Mouse (Mus musculus): ENCODE measurements around the gene Galns. TPM values are rescaled to one million over a fixed set of nuclear protein-coding genes. Genes with fewer than 3 reads are reported as not detected.
"Not testable (repeated sequence)": the region's sequence is repeated elsewhere in the genome, so short reads cannot be mapped to it uniquely, and the experiment has no call there.

The Galns gene
- polyA plus RNA-seq, 1 experiment from 2014 or later: 7.1 TPM

DNA sequence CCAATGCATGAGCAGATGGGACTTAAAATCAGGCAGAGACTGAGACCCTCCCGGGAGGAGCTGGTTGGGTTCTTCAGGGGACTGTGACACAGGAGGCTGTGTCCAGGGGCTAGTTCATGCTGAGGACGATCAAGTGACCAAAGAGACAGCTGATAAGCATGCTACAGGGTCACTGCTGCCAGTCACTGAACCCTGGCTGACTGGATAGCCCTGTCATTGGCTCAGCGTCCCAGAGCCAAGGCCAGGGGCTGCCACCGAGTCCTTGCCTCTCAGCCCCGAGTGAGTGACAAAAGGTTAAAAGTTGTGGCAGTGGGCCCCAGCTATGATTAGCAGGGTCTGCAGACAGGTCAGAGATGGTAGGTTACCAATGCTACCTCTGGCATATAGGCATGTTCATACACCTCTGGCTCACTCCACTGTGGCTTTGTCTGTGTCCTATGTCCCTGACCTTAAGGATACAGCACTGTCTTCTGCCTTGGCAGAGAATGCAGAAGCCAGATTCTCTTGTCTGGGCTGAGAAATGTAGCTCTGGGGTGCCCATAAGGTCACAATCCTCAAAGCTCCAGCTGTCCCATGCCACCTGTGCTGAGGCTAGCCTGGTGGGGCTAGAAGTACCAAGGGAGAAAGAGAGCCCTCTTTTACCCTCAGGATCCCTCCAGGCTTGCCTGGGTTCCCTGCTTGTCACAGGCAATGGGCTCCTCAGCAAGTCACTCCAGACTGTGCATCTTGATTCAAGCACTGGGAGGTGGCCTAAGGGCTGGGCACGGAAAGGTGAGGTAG is 33.1 kb upstream of the Galns start:
- WGBS: 77% methylated on average over 6 of the region's 6 CpGs
- H3K27me3 ChIP-seq (ENCODE audit: insufficient read depth, poor library complexity, severe bottlenecking): peaks cover 8% of the 10 kb centered on the region; the same call in 1 of the 2 replicates
- H3K36me3 ChIP-seq: peaks cover 7% of the 10 kb centered on the region; the same call in 1 of the 2 replicates
- no peak overlapping the region for H3K27ac ChIP-seq
- H3K4me1 ChIP-seq (replicated peaks): peaks cover 49% of the 10 kb centered on the region
- no peak overlapping the region for H3K4me3 ChIP-seq
- no peak for DNase-seq (ENCODE audit: low spot score)
- H3K9me3 ChIP-seq: no peaks in the 10 kb centered on the region

GRCm38 (mm10) chr8:122642071-122642470 is 30.8 kb upstream of the Galns start:
- DNase-seq (ENCODE audit: low spot score): no peak
- no peaks in the 10 kb centered on the region for H3K9me3 ChIP-seq

DNA sequence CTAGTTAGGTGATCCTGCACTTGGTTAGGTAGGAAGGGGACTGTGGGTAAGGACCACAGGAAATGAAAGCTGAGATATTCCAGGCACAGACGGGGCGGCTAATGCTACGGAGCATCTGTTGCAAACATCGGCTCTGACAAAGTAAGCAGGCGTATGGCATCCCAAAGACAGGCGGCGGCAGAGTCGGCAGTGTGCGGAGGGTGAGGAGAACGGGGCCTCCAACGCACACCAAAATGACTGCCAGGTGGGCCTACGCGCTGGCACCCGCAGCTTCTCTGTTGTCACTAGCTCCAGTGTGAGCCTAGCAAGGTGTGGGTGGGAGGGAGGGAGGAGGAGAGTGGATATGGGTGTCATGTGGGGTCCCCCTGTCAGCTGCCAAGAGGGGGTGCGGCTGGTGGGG is 30.1 kb upstream of the Galns start:
- no peak overlapping the region for H3K27ac ChIP-seq
- no peak overlapping the region for H3K4me3 ChIP-seq
- no peaks in the 10 kb centered on the region for H3K9me3 ChIP-seq
- H3K4me1 ChIP-seq (replicated peaks): peaks cover 60% of the 10 kb centered on the region
- H3K36me3 ChIP-seq: 0 out of 2 replicates have a peak, but pooled peaks cover 4% of the 10 kb centered on the region
- no peak for DNase-seq (ENCODE audit: low spot score)
- peaks cover 8% of the 10 kb centered on the region; the same call in 1 of the 2 replicates for H3K27me3 ChIP-seq (ENCODE audit: insufficient read depth, poor library complexity, severe bottlenecking)
- WGBS: 83% methylated on average over 15 of the region's 15 CpGs

More at GRCm38 (mm10) chr8:122642071-122642470, 30.8 kb upstream of the Galns start:
- Histone ChIP-seq H3K4me1 (replicated peaks) (peaks cover 54% of the 10 kb centered on the region), H3K27ac (no peak overlapping the region; the same call in 1 of the 2 replicates), H3K36me3 (no peaks in the 10 kb centered on the region), H3K27me3 (ENCODE audit: insufficient read depth, poor library complexity, severe bottlenecking) (peaks cover 8% of the 10 kb centered on the region; the same call in 1 of the 2 replicates), H3K4me3 (no peak overlapping the region)
- WGBS: 80% methylated on average over 9 of the region's 9 CpGs

DNA sequence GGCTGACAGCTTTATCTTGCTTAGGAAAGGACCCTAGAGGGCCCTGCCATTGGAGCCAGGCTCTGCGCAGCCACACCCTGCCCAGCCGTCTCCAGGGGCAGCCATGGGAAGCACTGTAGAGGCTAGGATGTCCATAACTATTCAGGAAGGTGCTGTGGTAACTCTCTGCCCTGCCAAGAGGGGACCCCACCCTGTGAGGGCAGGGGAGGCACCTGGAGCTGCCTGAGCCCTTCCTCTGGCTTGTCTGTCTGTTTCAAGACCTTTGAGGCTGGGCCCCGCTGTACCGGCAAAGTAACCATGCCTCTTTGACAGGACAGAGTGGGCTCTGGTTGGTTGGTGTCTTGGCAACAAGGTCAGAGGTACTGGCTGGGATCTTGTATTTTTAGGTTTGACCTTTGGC is 29.6 kb upstream of the Galns start:
- Histone ChIP-seq H3K4me3 (no peak overlapping the region), H3K4me1 (replicated peaks) (peaks cover 63% of the 10 kb centered on the region), H3K36me3 (0 out of 2 replicates have a peak, but pooled peaks cover 6% of the 10 kb centered on the region), H3K27ac (peak overlapping the region; percentile 30; the same call in 1 of the 2 replicates), H3K9me3 (no peaks in the 10 kb centered on the region), H3K27me3 (ENCODE audit: insufficient read depth, poor library complexity, severe bottlenecking) (peaks cover 8% of the 10 kb centered on the region; the same call in 1 of the 2 replicates)
- DNase-seq (ENCODE audit: low spot score): no peak
- 87% methylated on average over 4 of the region's 4 CpGs for WGBS

- H3K4me1 ChIP-seq (replicated peaks): peaks cover 62% of the 10 kb centered on the region
- no peaks in the 10 kb centered on the region for H3K9me3 ChIP-seq
- peaks cover 8% of the 10 kb centered on the region; the same call in 1 of the 2 replicates for H3K27me3 ChIP-seq (ENCODE audit: insufficient read depth, poor library complexity, severe bottlenecking)
- H3K4me3 ChIP-seq: no peak overlapping the region
- peak overlapping the region; percentile 76 for H3K27ac ChIP-seq
- peak; percentile 62 for DNase-seq (ENCODE audit: low spot score)
- peaks cover 17% of the 10 kb centered on the region; the same call in 1 of the 2 replicates for H3K36me3 ChIP-seq
- WGBS: 39% methylated on average over 16 of the region's 16 CpGs
Measured at GRCm38 (mm10) chr8:122639521-122640248, 28.4 kb upstream of the Galns start.

DNA sequence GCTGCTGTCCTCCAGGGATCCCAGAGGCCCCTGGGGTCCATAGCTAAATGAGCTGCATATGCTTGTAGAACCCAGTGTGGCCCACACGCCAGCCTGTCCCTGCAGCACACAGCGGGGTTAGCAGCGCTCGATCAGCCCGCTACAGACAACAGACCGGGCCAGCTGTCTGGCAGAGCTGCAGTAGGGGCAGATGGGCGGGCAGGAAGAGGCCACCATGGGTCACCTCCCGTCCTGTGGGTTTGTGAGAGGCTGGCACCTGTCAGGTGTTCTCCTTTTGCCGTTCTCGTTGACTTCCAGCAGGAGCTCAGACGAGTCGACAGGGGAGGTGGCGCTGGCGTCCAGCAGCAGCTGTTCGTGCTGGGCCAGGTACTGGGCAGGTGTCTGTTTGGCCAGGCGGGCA is 27.3 kb upstream of the Galns start:
- Histone ChIP-seq H3K36me3 (peaks cover 27% of the 10 kb centered on the region; the same call in 1 of the 2 replicates), H3K27me3 (ENCODE audit: insufficient read depth, poor library complexity, severe bottlenecking) (peaks cover 8% of the 10 kb centered on the region; the same call in 1 of the 2 replicates), H3K27ac (peak overlapping the region; percentile 76), H3K4me3 (no peak overlapping the region), H3K9me3 (no peaks in the 10 kb centered on the region), H3K4me1 (replicated peaks) (peaks cover 55% of the 10 kb centered on the region)
- 75% methylated on average over 16 of the region's 16 CpGs for WGBS
- no peak for DNase-seq (ENCODE audit: low spot score)

GRCm38 (mm10) chr8:122637230-122637629 is 26.0 kb upstream of the Galns start:
- Histone ChIP-seq H3K9me3 (no peaks in the 10 kb centered on the region), H3K4me3 (no peak overlapping the region), H3K27me3 (ENCODE audit: insufficient read depth, poor library complexity, severe bottlenecking) (no peaks in the 10 kb centered on the region), H3K36me3 (peaks cover 35% of the 10 kb centered on the region; the same call in 1 of the 2 replicates), H3K27ac (no peak overlapping the region), H3K4me1 (replicated peaks) (peaks cover 50% of the 10 kb centered on the region)
- 88% methylated on average over 9 of the region's 9 CpGs for WGBS
- no peak for DNase-seq (ENCODE audit: low spot score)

DNA sequence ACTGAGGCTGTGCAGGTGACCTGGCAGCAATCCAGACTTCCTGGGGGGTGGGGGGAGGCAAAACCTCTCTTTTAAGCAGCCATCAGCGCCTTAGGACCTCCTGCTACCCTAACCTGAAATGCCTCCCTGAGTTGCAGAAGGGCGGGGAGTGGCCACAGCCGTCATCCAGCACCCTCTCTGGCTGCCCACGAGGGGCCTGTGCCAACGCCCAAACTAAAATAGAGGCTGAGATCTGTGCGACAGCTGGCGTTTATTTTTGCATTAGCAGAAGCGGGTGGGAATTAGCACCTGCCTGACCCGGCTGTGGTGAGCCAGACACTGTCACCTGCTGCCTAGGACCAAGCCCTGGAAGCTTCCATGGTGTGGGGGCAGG is 25.5 kb upstream of the Galns start:
- Histone ChIP-seq H3K4me1 (replicated peaks) (peaks cover 49% of the 10 kb centered on the region), H3K27ac (no peak overlapping the region), H3K9me3 (no peaks in the 10 kb centered on the region), H3K4me3 (no peak overlapping the region), H3K36me3 (peaks cover 35% of the 10 kb centered on the region; the same call in 1 of the 2 replicates), H3K27me3 (ENCODE audit: insufficient read depth, poor library complexity, severe bottlenecking) (no peaks in the 10 kb centered on the region)
- WGBS: 75% methylated on average over 9 of the region's 9 CpGs
- no peak for DNase-seq (ENCODE audit: low spot score)

- Histone ChIP-seq H3K27ac (no peak overlapping the region), H3K36me3 (peaks cover 35% of the 10 kb centered on the region; the same call in 1 of the 2 replicates), H3K4me1 (replicated peaks) (peaks cover 43% of the 10 kb centered on the region), H3K27me3 (ENCODE audit: insufficient read depth, poor library complexity, severe bottlenecking) (no peaks in the 10 kb centered on the region), H3K9me3 (no peaks in the 10 kb centered on the region), H3K4me3 (no peak overlapping the region)
- no peak for DNase-seq (ENCODE audit: low spot score)
- WGBS: 76% methylated on average over 14 of the region's 14 CpGs
Measured at GRCm38 (mm10) chr8:122635878-122636802, 24.9 kb upstream of the Galns start.

DNA sequence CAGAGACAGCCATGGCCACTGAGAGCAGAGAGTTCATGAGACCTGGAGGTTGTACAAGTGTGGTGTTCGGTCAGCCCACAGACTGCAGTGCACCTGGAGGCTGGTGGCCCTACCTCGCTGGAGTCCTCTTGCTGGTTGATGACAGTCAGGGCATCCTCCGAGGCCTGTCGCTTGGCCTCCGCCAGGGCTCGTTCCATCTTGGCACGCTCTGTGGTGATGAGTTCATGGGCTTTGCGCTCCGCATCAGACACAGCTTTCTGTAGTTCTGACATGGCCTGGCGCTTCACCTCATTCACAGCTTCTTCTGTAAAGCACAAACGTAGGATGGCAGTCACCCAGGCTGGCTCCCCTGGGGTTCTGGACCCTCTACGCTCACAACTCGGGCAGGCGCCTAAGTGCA is 21.9 kb upstream of the Galns start:
- no peak overlapping the region for H3K4me3 ChIP-seq
- peaks cover 16% of the 10 kb centered on the region for H3K27me3 ChIP-seq (ENCODE audit: insufficient read depth, poor library complexity, severe bottlenecking)
- 94% methylated on average over 14 of the region's 14 CpGs for WGBS
- H3K9me3 ChIP-seq: no peaks in the 10 kb centered on the region
- H3K36me3 ChIP-seq: peaks cover 35% of the 10 kb centered on the region; the same call in 1 of the 2 replicates
- H3K27ac ChIP-seq: no peak overlapping the region
- peaks cover 30% of the 10 kb centered on the region for H3K4me1 ChIP-seq (replicated peaks)
- no peak for DNase-seq (ENCODE audit: low spot score)

DNA sequence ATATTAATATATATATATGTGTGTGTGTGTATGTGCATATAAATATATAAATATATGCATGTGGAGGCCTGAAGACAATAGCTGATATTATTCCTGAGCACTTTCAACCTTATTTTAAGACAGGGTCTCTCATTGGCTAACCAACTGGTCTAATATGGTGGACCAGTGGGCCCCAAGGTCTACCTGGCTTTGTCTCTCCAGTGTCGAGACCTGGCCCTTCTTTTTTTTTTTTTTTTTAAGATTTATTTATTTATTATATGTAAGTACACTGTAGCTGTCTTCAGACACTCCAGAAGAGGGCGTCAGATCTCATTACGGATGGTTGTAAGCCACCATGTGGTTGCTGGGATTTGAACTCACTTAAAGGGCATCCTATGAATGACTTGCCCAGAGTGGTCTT is 20.9 kb upstream of the Galns start:
- not testable (repeated sequence) for H3K9me3 ChIP-seq; DNase-seq (ENCODE audit: low spot score); H3K4me3 ChIP-seq; H3K27ac ChIP-seq
- H3K4me1 ChIP-seq (replicated peaks): peaks cover 27% of the 10 kb centered on the region
- peaks cover 25% of the 10 kb centered on the region for H3K27me3 ChIP-seq (ENCODE audit: insufficient read depth, poor library complexity, severe bottlenecking)
- H3K36me3 ChIP-seq: peaks cover 35% of the 10 kb centered on the region; the same call in 1 of the 2 replicates
- 84% methylated on average over 3 of the region's 3 CpGs for WGBS

- Histone ChIP-seq H3K9me3 (no peaks in the 10 kb centered on the region), H3K27ac (peak overlapping the region; percentile 60), H3K27me3 (ENCODE audit: insufficient read depth, poor library complexity, severe bottlenecking) (peaks cover 25% of the 10 kb centered on the region), H3K36me3 (peaks cover 28% of the 10 kb centered on the region; the same call in 1 of the 2 replicates), H3K4me1 (replicated peaks) (peaks cover 21% of the 10 kb centered on the region), H3K4me3 (peak overlapping the region; percentile 23)
- 52% methylated on average over 22 of the region's 22 CpGs for WGBS
- no peak for DNase-seq (ENCODE audit: low spot score)
Measured at GRCm38 (mm10) chr8:122630696-122631095, 19.4 kb upstream of the Galns start.
